Mouse (Mus musculus) ES-Bruce4 (cell line): Measurements from ENCODE around the gene Gm49322.

ENCODE experiments used
- CTCF ChIP-seq: IDR thresholded peaks from one replicate; pipeline ENCODE4 v1.8.1; 2011; ENCODE audit warnings: low read depth, low read length
- EP300 ChIP-seq: IDR thresholded peaks from 2 replicates; pipeline ENCODE4 v1.6.1; 2011; ENCODE audit warnings: low read depth, low read length; ENCODE audit not compliant: insufficient read depth
- POLR2A ChIP-seq: IDR thresholded peaks from one replicate; pipeline ENCODE4 v1.8.1; 2011; ENCODE audit warnings: low read length; ENCODE audit not compliant: insufficient read depth

GRCm38 (mm10) chr10:80608435-80608834 is 2.6 kb downstream of the Gm49322 start:
- TF ChIP-seq POLR2A (no peak), CTCF (no peak), EP300 (no peak)
